Comparison of ENCODE assay signal across 14 mouse cellular contexts in genomic region chr12:80891074-80891473, GRCm38 (mm10).
"Had no signal": no experiment of that assay in that cellular context is flagged by ENCODE, and none has a peak within 500 bp of the region (broad histone marks: within the 10 kb centered on the region; RNA-seq: fewer than 3 reads in every experiment).

No protein-coding gene starts in this region.

- H3K27me3 ChIP-seq: midbrain, embryonic 13.5 days; stomach, embryonic 15.5 days had no signal

- H3K4me2 ChIP-seq: limb, embryonic 13.5 days; midbrain, embryonic 13.5 days; stomach, embryonic 15.5 days had no signal

- H3K9me3 ChIP-seq: midbrain, embryonic 13.5 days; stomach, embryonic 15.5 days had no signal

- DNase-seq: kidney, adult 11 months; kidney, adult 9 months; kidney, postnatal 4 days; left cerebral cortex, postnatal 4 days; lung, adult 2 months; right cerebral cortex, postnatal 14 days; thymus, adult 18-20 months; thymus, postnatal 14 days had no signal

- ATAC-seq: hindbrain, postnatal 0 days; lung, postnatal 0 days; midbrain, embryonic 13.5 days had no signal

- H3K36me3 ChIP-seq: limb, embryonic 13.5 days; midbrain, embryonic 13.5 days; stomach, embryonic 15.5 days had no signal

- H3K4me1 ChIP-seq: limb, embryonic 13.5 days; stomach, embryonic 15.5 days had no signal

- H3K4me3 ChIP-seq: limb, embryonic 13.5 days; midbrain, embryonic 13.5 days; stomach, embryonic 15.5 days had no signal

- H3K9ac ChIP-seq: limb, embryonic 13.5 days; midbrain, embryonic 13.5 days; stomach, embryonic 15.5 days had no signal

- H3K27ac ChIP-seq: hindbrain, postnatal 0 days; kidney, postnatal 0 days; limb, embryonic 13.5 days; midbrain, embryonic 13.5 days; stomach, embryonic 15.5 days had no signal
